Mouse (Mus musculus): Measurements from ENCODE around the gene Limch1.

GRCm38 (mm10) chr5:66715498-66715931 is 30.1 kb upstream of the Limch1 start:
- TF ChIP-seq POLR2A (IDR thresholded peaks at IDR 0.05; ENCODE audit: borderline replicate concordance, low read depth, low read length) (no peak), CTCF (IDR thresholded peaks at IDR 0.05; ENCODE audit: low read depth, low read length) (no peak)

Data from bone marrow macrophage, adult 2 months (primary cell).